In the genomic region with DNA sequence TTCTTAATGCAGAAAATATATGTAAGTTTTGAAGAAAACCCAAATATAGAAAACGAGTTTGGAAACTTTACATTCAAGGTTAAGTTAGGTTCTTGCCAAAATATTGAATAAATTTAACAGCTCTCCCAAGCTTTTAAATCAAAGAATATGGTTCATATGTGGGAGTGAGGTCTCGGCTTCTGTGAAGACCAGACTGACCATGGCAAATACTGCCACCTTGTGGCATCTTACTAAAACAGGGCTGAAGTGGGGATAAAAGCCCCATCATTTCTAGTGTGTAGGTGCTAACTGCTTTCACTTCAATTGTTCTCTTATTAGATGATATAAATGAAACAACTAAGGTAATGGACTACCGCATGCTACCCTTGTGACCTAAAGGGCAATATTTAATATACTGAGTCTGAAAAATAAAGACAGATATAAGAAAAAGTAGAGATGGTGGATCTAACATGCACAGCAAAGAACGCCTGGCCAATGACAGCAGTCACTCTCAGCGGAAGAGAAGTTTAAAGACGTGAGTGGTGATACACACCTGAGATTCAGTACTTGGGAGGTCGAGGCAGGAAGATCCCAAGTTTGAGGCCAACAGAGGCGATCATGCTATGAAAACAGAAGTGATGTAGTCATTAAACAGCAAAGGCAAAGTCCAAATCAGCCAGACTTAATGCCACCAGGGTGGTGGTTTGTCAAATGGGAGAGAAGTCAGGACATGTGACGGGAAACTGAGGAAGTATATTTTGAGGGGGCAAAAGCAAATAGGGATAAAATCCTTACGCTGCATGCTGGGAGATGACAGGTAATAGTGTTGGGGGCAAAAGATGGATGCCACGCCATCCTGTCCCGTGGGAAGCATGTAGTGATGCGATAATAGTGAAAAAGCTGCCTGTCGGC, we compare ENCODE assay signal across 8 mouse cellular contexts. TPM values are rescaled to one million over a fixed set of nuclear protein-coding genes. Genes with fewer than 3 reads are reported as not detected.
DNase-seq lines count a peak whose midpoint lies in the region; ATAC-seq and TF ChIP-seq lines count a peak whose summit lies in the region.

No protein-coding gene starts in this region.

- no peak for ATAC-seq in liver, embryonic 14.5 days (ENCODE audit: insufficient read depth)

- peak; percentile 35 for DNase-seq in adrenal gland, postnatal 10 days
- no peak for DNase-seq in adrenal gland, adult 2 months
- peak; percentile 23 for DNase-seq in layer of hippocampus, adult 11-12 months (ENCODE audit: low spot score)
- no peak for DNase-seq in layer of hippocampus, postnatal 36 days
- DNase-seq in liver, embryonic 14.5 days (ENCODE audit: low read depth in 3 of 3, low spot score in 3 of 3) = no peak
- DNase-seq in frontal cortex, postnatal 10 days (ENCODE audit: low spot score in 2 of 2) = no peak
- no peak for DNase-seq in Muller cell, postnatal 12 days (ENCODE audit: inconsistent ontology term)

- H3K27ac ChIP-seq in cortical plate, adult 2 months (ENCODE audit: insufficient read depth, low read length) = no peak overlapping the region
- H3K27ac ChIP-seq in liver, embryonic 14.5 days = no peak overlapping the region

- no peaks in the 10 kb centered on the region for H3K4me1 ChIP-seq in cortical plate, adult 2 months (ENCODE audit: control insufficient read depth, insufficient read depth, low read length)
- no peaks in the 10 kb centered on the region for H3K4me1 ChIP-seq in liver, embryonic 14.5 days (replicated peaks; ENCODE audit: control insufficient read depth in 2 of 2, insufficient read depth in 2 of 2, low read length in 1 of 2)

- TF ChIP-seq EP300 in liver, embryonic 14.5 days (IDR thresholded peaks at IDR 0.05; ENCODE audit: low read depth) = no peak

- H3K36me3 ChIP-seq in liver, embryonic 14.5 days (replicated peaks; ENCODE audit: control insufficient read depth, insufficient read depth, low read depth) = peaks cover 43% of the 10 kb centered on the region

- TF ChIP-seq CTCF in cortical plate, adult 2 months (IDR thresholded peaks at IDR 0.05; ENCODE audit: extremely low read depth, insufficient read depth, low read length) = peak; percentile 52; the same call in 1 of the 2 replicates
- TF ChIP-seq CTCF in liver, embryonic 14.5 days (IDR thresholded peaks at IDR 0.05; ENCODE audit: low read depth) = peak; percentile 65; the same call in 1 of the 2 replicates

- TF ChIP-seq POLR2A in cortical plate, adult 2 months (IDR thresholded peaks at IDR 0.05; ENCODE audit: extremely low read depth, insufficient read depth, low read length) = no peak

- no peak overlapping the region for H3K4me2 ChIP-seq in liver, embryonic 14.5 days (ENCODE audit: low read depth)

- H3K9me3 ChIP-seq in liver, embryonic 14.5 days (ENCODE audit: control insufficient read depth, low read length) = no peaks in the 10 kb centered on the region

- H3K9ac ChIP-seq in liver, embryonic 14.5 days (replicated peaks) = no peak overlapping the region

- H3K27me3 ChIP-seq in liver, embryonic 14.5 days (ENCODE audit: control insufficient read depth, insufficient read depth, low read length) = no peaks in the 10 kb centered on the region

- 73% methylated on average over 14 of the region's 14 CpGs for WGBS in liver, embryonic 14.5 days (ENCODE audit: insufficient replicate concordance)

- H3K4me3 ChIP-seq in cortical plate, adult 2 months (ENCODE audit: insufficient read depth, low read length) = no peak overlapping the region
- no peak overlapping the region for H3K4me3 ChIP-seq in liver, embryonic 14.5 days (ENCODE audit: insufficient read depth in 1 of 2, low read depth in 2 of 2, low read length in 2 of 2)

RNA-seq across cellular contexts. Expression of a gene that starts 12.5 kb away (rescaled TPM):
- 10 to 100 TPM; 40.3 to 53.8 TPM for total RNA-seq in adrenal gland, postnatal 10 days (2021)
- 10 to 100 TPM; 15.7 to 23.6 TPM for total RNA-seq in adrenal gland, adult 2 months (2021)
- 50.0 and 66.9 TPM in 2 replicates for polyA plus RNA-seq in adrenal gland, adult 2 months (2012; rRNA removed)
- 10 to 100 TPM; 28.8 to 32.2 TPM for total RNA-seq in layer of hippocampus, postnatal 36 days (2021)
- polyA plus RNA-seq in cortical plate, adult 2 months (2012; rRNA removed) = 32.4 and 34.6 TPM in 2 replicates
- polyA plus RNA-seq in liver, embryonic 14.5 days (2012; rRNA removed) = 50.9 and 89.0 TPM in 2 replicates
- 138 and 154 TPM in 2 replicates for polyA plus RNA-seq in liver, embryonic 14.5 days (2014; fragmentation: Nextera tagmentation; extraction: Ambion mirVana)

Comparison
In these comparisons a context has a peak if more than half of its experiments do, and no peak if none do; other contexts are left out.
1. DNase-seq: peak in adrenal gland, postnatal 10 days (single experiment) and layer of hippocampus, adult 11-12 months (single experiment); none in adrenal gland, adult 2 months (single experiment), layer of hippocampus, postnatal 36 days (0 of 2), liver, embryonic 14.5 days (0 of 3), frontal cortex, postnatal 10 days (0 of 2) and Muller cell, postnatal 12 days (single experiment).